In the genomic region with DNA sequence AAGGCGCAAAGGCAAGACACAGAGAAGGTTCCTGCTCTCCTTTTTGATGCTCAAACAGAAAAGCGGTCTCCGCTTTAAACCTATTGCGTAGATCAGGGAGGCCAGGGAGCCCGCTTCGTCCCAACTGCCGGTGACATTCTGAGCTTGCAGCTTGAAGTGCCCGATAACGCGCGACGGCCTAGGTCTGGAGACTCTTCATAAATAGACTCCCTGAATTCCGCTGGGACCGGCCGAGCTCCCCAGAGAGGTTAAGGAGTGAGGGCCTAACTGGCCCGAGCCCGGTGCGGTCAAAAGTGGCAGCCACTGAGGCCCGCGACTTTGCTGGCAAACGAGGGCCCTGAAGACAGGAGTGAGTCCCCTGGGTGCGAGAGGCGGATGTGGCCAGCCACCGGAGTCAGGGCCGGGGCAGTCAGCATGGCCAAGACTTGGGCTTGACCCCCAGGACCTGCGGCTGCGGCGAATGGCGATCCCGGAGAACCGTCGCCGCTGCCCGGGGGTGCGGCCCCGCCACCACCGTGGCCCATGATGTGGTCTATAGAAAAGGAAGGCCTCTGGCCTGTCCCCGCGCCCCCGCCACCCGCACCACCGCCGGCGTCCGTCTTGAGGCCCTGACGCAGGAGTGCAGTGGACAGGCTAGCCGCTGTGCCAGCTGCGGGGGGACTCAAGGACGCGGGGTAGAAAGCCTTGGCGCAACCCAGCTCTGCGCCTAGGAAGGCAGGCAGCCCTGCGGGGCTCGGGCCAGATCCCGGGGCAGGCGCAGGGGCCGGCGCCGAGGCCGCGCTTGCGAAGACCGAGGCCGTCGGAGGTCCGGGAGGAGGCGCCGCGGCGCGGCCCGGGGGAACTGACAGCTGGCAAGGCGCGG, we compare ENCODE assay signal across 8 mouse cellular contexts. TPM values are rescaled to one million over a fixed set of nuclear protein-coding genes. Genes with fewer than 3 reads are reported as not detected.
A peak's percentile ranks its signal among the peaks of the same experiment; 100 is the strongest.
DNase-seq lines count a peak whose midpoint lies in the region; ATAC-seq and TF ChIP-seq lines count a peak whose summit lies in the region.

No protein-coding gene starts in this region.

- TF ChIP-seq CTCF in lung, adult 2 months (IDR thresholded peaks at IDR 0.05; ENCODE audit: insufficient read depth, low read length): no peak
- no peak for TF ChIP-seq CTCF in brain, embryonic 14.5 days (IDR thresholded peaks at IDR 0.05; ENCODE audit: borderline replicate concordance, extremely low read depth, insufficient read depth, insufficient read length)
- no peak for TF ChIP-seq CTCF in layer of hippocampus, adult 2 months (conservative IDR thresholded peaks at IDR 0.05)

- no peak for ATAC-seq in lung, embryonic 15.5 days (ENCODE audit: borderline replicate concordance, extremely low read depth, low FRiP score, low TSS enrichment)
- no peak for ATAC-seq in hindbrain, embryonic 11.5 days (ENCODE audit: low FRiP score)
- no peak for ATAC-seq in liver, embryonic 15.5 days (ENCODE audit: insufficient read depth)

- H3K4me1 ChIP-seq in lung, embryonic 15.5 days: peaks cover 24% of the 10 kb centered on the region
- 0 out of 2 replicates have a peak, but pooled peaks cover 2% of the 10 kb centered on the region for H3K4me1 ChIP-seq in lung, adult 2 months (ENCODE audit: control insufficient read depth, insufficient read depth, low read length)
- H3K4me1 ChIP-seq in hindbrain, embryonic 11.5 days (replicated peaks; ENCODE audit: control insufficient read depth, insufficient read depth, low read length): peaks cover 5% of the 10 kb centered on the region
- peaks cover 27% of the 10 kb centered on the region for H3K4me1 ChIP-seq in liver, embryonic 15.5 days (replicated peaks)

- peak overlapping the region; percentile 60 for H3K4me3 ChIP-seq in lung, embryonic 15.5 days
- no peak overlapping the region for H3K4me3 ChIP-seq in lung, adult 2 months (replicated peaks; ENCODE audit: extremely low read depth, low read depth, low read length)
- peak overlapping the region; percentile 42 for H3K4me3 ChIP-seq in hindbrain, embryonic 11.5 days (ENCODE audit: low read depth, low read length)
- peak overlapping the region; percentile 58 for H3K4me3 ChIP-seq in liver, embryonic 15.5 days (replicated peaks)
- no peak overlapping the region for H3K4me3 ChIP-seq in layer of hippocampus, adult 2 months

- H3K36me3 ChIP-seq in lung, embryonic 15.5 days: no peaks in the 10 kb centered on the region
- no peaks in the 10 kb centered on the region for H3K36me3 ChIP-seq in hindbrain, embryonic 11.5 days (ENCODE audit: control insufficient read depth, insufficient read depth, low read length)
- no peaks in the 10 kb centered on the region for H3K36me3 ChIP-seq in liver, embryonic 15.5 days (replicated peaks)

- WGBS in lung, embryonic 15.5 days: 3% methylated on average over 74 of the region's 74 CpGs
- WGBS in lung, adult 2 months: 14% methylated on average over 74 of the region's 74 CpGs
- WGBS in hindbrain, embryonic 11.5 days: 2% methylated on average over 71 of the region's 74 CpGs
- WGBS in liver, embryonic 15.5 days (ENCODE audit: insufficient replicate concordance): 2% methylated on average over 74 of the region's 74 CpGs

- peaks cover 97% of the 10 kb centered on the region for H3K27me3 ChIP-seq in lung, embryonic 15.5 days
- peaks cover 92% of the 10 kb centered on the region for H3K27me3 ChIP-seq in hindbrain, embryonic 11.5 days (ENCODE audit: control insufficient read depth, insufficient read depth, low read length)
- H3K27me3 ChIP-seq in liver, embryonic 15.5 days: peaks cover 100% of the 10 kb centered on the region

- H3K9ac ChIP-seq in lung, embryonic 15.5 days: no peak overlapping the region
- H3K9ac ChIP-seq in hindbrain, embryonic 11.5 days (ENCODE audit: low read depth, low read length): no peak overlapping the region
- H3K9ac ChIP-seq in liver, embryonic 15.5 days: no peak overlapping the region

- TF ChIP-seq POLR2A in lung, adult 2 months (IDR thresholded peaks at IDR 0.05; ENCODE audit: borderline replicate concordance, extremely low read depth, low read depth, low read length): no peak
- no peak for TF ChIP-seq POLR2A in brain, embryonic 14.5 days (IDR thresholded peaks at IDR 0.05; ENCODE audit: borderline replicate concordance, extremely low read depth, insufficient read depth, insufficient read length, poor library complexity, severe bottlenecking)

- DNase-seq in lung, adult 2 months: no peak
- DNase-seq in brain, embryonic 14.5 days (ENCODE audit: low read depth): peak; percentile 37
- peak; percentile 68 for DNase-seq in hindbrain, embryonic 11.5 days (ENCODE audit: low spot score)
- DNase-seq in layer of hippocampus, adult 2 months (ENCODE audit: low spot score in 2 of 2): no peak
- DNase-seq in adipocyte (ENCODE audit: low spot score): no peak
- DNase-seq in frontal cortex, postnatal 25 days (ENCODE audit: low spot score in 2 of 2): no peak

- H3K4me2 ChIP-seq in lung, embryonic 15.5 days: peak overlapping the region; percentile 95
- H3K4me2 ChIP-seq in hindbrain, embryonic 11.5 days (replicated peaks; ENCODE audit: low read depth, low read length): peak overlapping the region; percentile 74
- peak overlapping the region; percentile 84; the same call in 1 of the 2 replicates for H3K4me2 ChIP-seq in liver, embryonic 15.5 days

- no peak overlapping the region for H3K27ac ChIP-seq in lung, embryonic 15.5 days
- no peak overlapping the region for H3K27ac ChIP-seq in hindbrain, embryonic 11.5 days (ENCODE audit: low read depth, low read length)
- H3K27ac ChIP-seq in liver, embryonic 15.5 days (replicated peaks): no peak overlapping the region
- H3K27ac ChIP-seq in layer of hippocampus, adult 2 months: no peak overlapping the region

- no peaks in the 10 kb centered on the region for H3K9me3 ChIP-seq in lung, embryonic 15.5 days
- no peaks in the 10 kb centered on the region for H3K9me3 ChIP-seq in hindbrain, embryonic 11.5 days (ENCODE audit: control insufficient read depth, low read length)
- H3K9me3 ChIP-seq in liver, embryonic 15.5 days (replicated peaks): no peaks in the 10 kb centered on the region

RNA-seq across cellular contexts. Expression of gene Foxd2, which starts 1.4 kb away (rescaled TPM):
- polyA plus RNA-seq in lung, embryonic 15.5 days (2015; fragmentation: Nextera tagmentation; extraction: Ambion mirVana): 0.15 and 0.20 TPM in 2 replicates
- polyA plus RNA-seq in lung, adult 2 months (2012; rRNA removed): 0.53 and 0.77 TPM in 2 replicates
- polyA plus RNA-seq in brain, embryonic 14.5 days (2012; rRNA removed): 0.93 and 1.1 TPM in 2 replicates
- 0.74 and 0.93 TPM in 2 replicates for polyA plus RNA-seq in hindbrain, embryonic 11.5 days (2014; fragmentation: Nextera tagmentation; extraction: Ambion mirVana)
- not detected in 2 replicates for polyA plus RNA-seq in liver, embryonic 15.5 days (2015; fragmentation: Nextera tagmentation; extraction: Ambion mirVana)
- under 1 TPM in 1 of 2 experiments, not detected in 1; 0.18 TPM for total RNA-seq in layer of hippocampus, adult 2 months (2021)

RNA-seq across cellular contexts. Expression of gene Foxe3, which starts 18.5 kb away (rescaled TPM):
- polyA plus RNA-seq in lung, embryonic 15.5 days (2015; fragmentation: Nextera tagmentation; extraction: Ambion mirVana): not detected in 2 replicates
- not detected in 2 replicates for polyA plus RNA-seq in lung, adult 2 months (2012; rRNA removed)
- 0.10 and 0.19 TPM in 2 replicates for polyA plus RNA-seq in brain, embryonic 14.5 days (2012; rRNA removed)
- polyA plus RNA-seq in hindbrain, embryonic 11.5 days (2014; fragmentation: Nextera tagmentation; extraction: Ambion mirVana): not detected in 2 replicates
- polyA plus RNA-seq in liver, embryonic 15.5 days (2015; fragmentation: Nextera tagmentation; extraction: Ambion mirVana): not detected in 2 replicates
- total RNA-seq in layer of hippocampus, adult 2 months (2021): not detected

Comparison
In these comparisons a context has a peak if more than half of its experiments do, and no peak if none do; other contexts are left out.
1. H3K4me3 ChIP-seq: peak in lung, embryonic 15.5 days (single experiment), hindbrain, embryonic 11.5 days (single experiment) and liver, embryonic 15.5 days (single experiment); none in lung, adult 2 months (single experiment) and layer of hippocampus, adult 2 months (single experiment).
2. DNase-seq: peak in brain, embryonic 14.5 days (single experiment) and hindbrain, embryonic 11.5 days (single experiment); none in lung, adult 2 months (single experiment), layer of hippocampus, adult 2 months (0 of 2), adipocyte (single experiment) and frontal cortex, postnatal 25 days (0 of 2).
3. Peak in every context shown above with its lines, with median percentiles within 50 percentile points of each other: H3K4me2 ChIP-seq.